Mouse (Mus musculus): Measurements from ENCODE around the gene Fcer2a.
A peak's percentile ranks its signal among the peaks of the same experiment; 100 is the strongest.

Fcer2a gene

GRCm38 (mm10) chr8:3676131-3676992, 17.6 kb downstream of the Fcer2a start, which contains the start of gene Trappc5:
Gene Trappc5 (plus strand): TSS chr8:3676299.
- DNase-seq = peak; percentile 93 to 94

- no peak for DNase-seq
Observed at GRCm38 (mm10) chr8:3674671-3675070, 19.3 kb downstream of the Fcer2a start.

- DNase-seq = peak; percentile 82 to 83
Observed at GRCm38 (mm10) chr8:3671980-3672491, 21.9 kb downstream of the Fcer2a start, which contains the start of gene Fcor. Gene Fcor (minus strand): TSS chr8:3672362.

- peak; percentile 51 to 69 for DNase-seq
Observed at GRCm38 (mm10) chr8:3670388-3670787, 23.6 kb downstream of the Fcer2a start.

GRCm38 (mm10) chr8:3665507-3665906, 28.5 kb downstream of the Fcer2a start, which contains the start of gene Mcemp1:
Gene Mcemp1 (plus strand): TSS chr8:3665754.
- DNase-seq = peak; percentile 28 to 39

- peak; percentile 26 to 47 for DNase-seq
Observed at GRCm38 (mm10) chr8:3664405-3664804, 29.6 kb downstream of the Fcer2a start.

- DNase-seq = peak; percentile 36
Observed at GRCm38 (mm10) chr8:3660889-3661288, 33.1 kb downstream of the Fcer2a start.

GRCm38 (mm10) chr8:3656725-3657381, 37.1 kb downstream of the Fcer2a start:
- DNase-seq = no peak

- no peak for DNase-seq
Observed at GRCm38 (mm10) chr8:3655526-3655925, 38.4 kb downstream of the Fcer2a start, which contains the start of gene Retn. Gene Retn (plus strand): TSS chr8:3655770.

- no peak for DNase-seq
Observed at GRCm38 (mm10) chr8:3654726-3655508, 39.1 kb downstream of the Fcer2a start.

GRCm38 (mm10) chr8:3652845-3653244, 41.1 kb downstream of the Fcer2a start:
- DNase-seq = no peak

- no peak for DNase-seq
Observed at GRCm38 (mm10) chr8:3648990-3649389, 45.0 kb downstream of the Fcer2a start.

- DNase-seq = peak; percentile 48 to 49
Observed at GRCm38 (mm10) chr8:3648268-3648667, 45.7 kb downstream of the Fcer2a start.

GRCm38 (mm10) chr8:3647561-3647960, 46.4 kb downstream of the Fcer2a start:
- no peak for DNase-seq

- DNase-seq = no peak
Observed at GRCm38 (mm10) chr8:3646824-3647531, 47.0 kb downstream of the Fcer2a start.

GRCm38 (mm10) chr8:3645804-3646203, 48.2 kb downstream of the Fcer2a start:
- peak; percentile 81 to 86 for DNase-seq
